Mouse (Mus musculus): ENCODE results near the gene Dhrs9. TPM values are rescaled to one million over a fixed set of nuclear protein-coding genes. Genes with fewer than 3 reads are reported as not detected.
"Not testable (repeated sequence)": the region's sequence is repeated elsewhere in the genome, so short reads cannot be mapped to it uniquely, and the experiment has no call there.

Gene Dhrs9
- not detected for total RNA-seq (2021)
- long read RNA-seq, experiment 1 = 0 reads
- long read RNA-seq, experiment 2 = 0 reads

GRCm38 (mm10) chr2:69380281-69380680 lies at the start of gene Dhrs9:
TSS of gene Dhrs9 (plus strand) at chr2:69380445.
- no peak for DNase-seq
- intact Hi-C loops (cut with DNase I) = no loop called here
- TF ChIP-seq CTCF (IDR thresholded peaks at IDR 0.05) = no peak
- Histone ChIP-seq H3K4me3 (no peak within 1 kb of the TSS), H3K27ac (no peak within 1 kb of the TSS)

DNA sequence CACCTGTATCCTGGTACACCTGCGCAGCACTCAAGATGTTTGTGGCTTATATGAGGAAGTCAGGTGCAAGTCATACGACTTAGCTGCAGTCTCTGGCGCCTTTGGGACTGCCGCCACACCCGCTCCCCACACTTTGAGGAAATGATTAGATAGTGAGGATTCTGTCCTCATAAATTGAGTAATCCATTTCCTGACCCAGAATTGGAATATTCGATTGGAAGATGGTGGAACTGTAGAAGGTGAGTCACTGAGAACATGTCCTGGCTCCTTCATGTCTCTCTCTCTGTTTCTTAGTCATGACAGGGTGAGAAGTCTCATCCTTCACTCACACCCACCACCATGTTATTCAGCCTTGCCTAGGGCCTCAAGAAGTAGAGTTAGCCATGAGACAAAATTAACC lies 48.7 kb upstream of the Dhrs9 start:
- intact Hi-C loops (cut with DNase I); H3K27ac ChIP-seq; H3K4me3 ChIP-seq; DNase-seq: not testable (repeated sequence)

DNA sequence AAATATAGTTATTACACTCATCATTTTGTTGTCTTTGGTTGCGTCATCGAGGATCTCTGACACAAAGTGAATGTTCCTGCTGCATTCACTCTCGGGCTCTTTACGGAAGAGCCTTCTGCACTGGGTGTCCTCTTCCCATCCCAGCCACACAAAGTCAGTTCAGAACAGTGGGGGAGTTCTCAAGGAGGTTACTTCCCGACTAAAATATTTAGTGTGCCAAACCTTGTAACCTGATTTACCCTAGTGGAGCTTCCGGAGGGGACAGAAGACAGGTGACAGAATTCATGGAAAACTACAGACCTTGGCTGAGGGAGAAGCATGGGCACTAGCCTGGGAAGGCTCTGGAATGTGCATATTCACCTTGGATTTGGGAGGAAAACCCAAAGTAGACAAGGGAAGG lies 38.7 kb upstream of the Dhrs9 start:
- H3K4me3 ChIP-seq = no peak overlapping the region
- TF ChIP-seq CTCF (IDR thresholded peaks at IDR 0.05) = no peak
- no peak for DNase-seq

DNA sequence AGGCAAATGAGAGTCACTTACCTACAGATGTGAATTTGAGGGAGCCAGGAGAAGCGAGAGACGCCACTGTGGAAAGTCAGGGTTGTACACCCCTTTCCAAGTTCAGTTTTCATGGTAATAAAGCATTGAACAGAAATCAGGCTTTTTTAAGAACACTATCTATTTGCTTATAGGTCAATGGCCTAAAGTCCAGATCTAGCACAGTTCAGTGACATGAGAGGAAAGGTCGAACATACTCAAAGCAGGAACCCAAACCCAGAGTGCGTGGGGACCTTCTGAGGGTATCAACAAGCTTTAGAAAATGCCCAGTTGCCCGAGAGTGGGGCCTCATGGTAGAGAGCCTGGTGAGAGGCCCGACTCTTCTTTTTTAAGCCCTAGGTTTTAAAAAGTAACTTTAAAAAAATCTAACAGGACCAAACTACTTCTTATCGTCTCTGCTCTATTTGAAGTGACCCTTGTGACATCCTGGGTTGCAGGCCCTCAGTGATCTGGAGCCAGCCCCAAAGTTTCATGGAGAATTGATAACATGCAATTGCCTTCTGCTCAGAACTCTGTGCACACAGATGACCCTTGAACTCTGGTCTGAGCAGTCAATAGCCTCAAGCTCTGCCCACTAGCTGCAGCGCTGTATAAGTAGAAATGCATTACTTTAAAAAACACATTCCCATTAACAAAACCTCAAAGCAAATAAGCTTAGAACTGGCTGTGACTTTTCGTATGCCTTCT lies 37.6 kb upstream of the Dhrs9 start, which contains the start of gene Abcb11:
TSS of gene Abcb11 (minus strand) at position 121 of the 726 bp plus-strand sequence.
- Histone ChIP-seq H3K4me3 (no peak within 1 kb of the TSS), H3K27ac (no peak within 1 kb of the TSS)
- DNase-seq = no peak
- TF ChIP-seq CTCF (IDR thresholded peaks at IDR 0.05) = no peak
- intact Hi-C loops (cut with DNase I) = no loop called here

More for the DNA sequence above, 38.7 kb upstream of the Dhrs9 start:
- no peak overlapping the region for H3K27ac ChIP-seq
- intact Hi-C loops (cut with DNase I) = no loop called here

- intact Hi-C loops (cut with DNase I); H3K4me3 ChIP-seq; DNase-seq; H3K27ac ChIP-seq: not testable (repeated sequence)
Measured at GRCm38 (mm10) chr2:69355402-69355801, 24.8 kb upstream of the Dhrs9 start.

- H3K4me3 ChIP-seq = no peak overlapping the region
- no peak for TF ChIP-seq CTCF (IDR thresholded peaks at IDR 0.05)
- DNase-seq = no peak
- no peak overlapping the region for H3K27ac ChIP-seq
- intact Hi-C loops (cut with DNase I) = no loop called here
Measured at GRCm38 (mm10) chr2:69364831-69365230, 15.4 kb upstream of the Dhrs9 start.

DNA sequence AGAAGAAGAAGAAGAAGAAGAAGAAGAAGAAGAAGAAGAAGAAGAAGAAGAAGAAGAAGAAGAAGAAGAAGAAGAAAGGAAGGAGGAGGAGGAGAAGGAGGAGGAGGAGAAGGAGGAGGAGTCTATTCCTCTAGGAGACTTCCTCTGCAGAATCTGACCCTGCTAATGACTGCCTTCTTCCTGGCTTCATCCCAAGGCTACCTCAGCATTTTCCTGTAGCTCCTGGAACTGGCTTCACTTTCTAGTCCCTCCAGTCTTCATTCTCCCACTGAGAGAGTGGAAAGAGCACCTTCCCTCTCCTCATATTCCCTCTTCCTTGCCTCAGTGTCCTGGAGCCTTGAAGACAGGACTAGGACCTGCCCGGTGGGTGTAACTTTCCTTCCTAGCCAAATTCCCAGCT lies 15.0 kb upstream of the Dhrs9 start:
- intact Hi-C loops (cut with DNase I) = no loop called here
- Histone ChIP-seq H3K27ac (no peak overlapping the region), H3K4me3 (no peak overlapping the region)
- no peak for DNase-seq
- no peak for TF ChIP-seq CTCF (IDR thresholded peaks at IDR 0.05)

DNA sequence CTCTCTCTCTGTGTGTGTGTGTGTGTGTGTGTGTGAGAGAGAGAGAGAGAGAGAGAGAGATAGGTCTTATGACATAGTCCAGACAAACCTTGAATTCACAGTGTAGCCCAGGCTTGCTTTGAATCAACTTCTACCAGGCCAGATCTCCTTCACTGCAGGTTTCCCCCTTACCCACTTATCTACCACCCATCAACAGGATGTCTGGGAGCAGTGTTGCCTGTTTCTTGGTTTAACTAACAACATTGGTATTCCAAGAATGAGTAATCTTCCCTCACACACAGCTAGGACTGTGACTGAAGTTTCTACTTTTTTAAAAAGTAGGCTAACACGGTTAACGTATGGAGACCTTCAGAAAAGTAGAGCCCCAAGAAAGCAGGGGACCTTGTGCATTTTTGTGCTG lies 3.5 kb upstream of the Dhrs9 start:
- Histone ChIP-seq H3K27ac (no peak overlapping the region), H3K4me3 (no peak overlapping the region)
- TF ChIP-seq CTCF (IDR thresholded peaks at IDR 0.05) = no peak
- no peak for DNase-seq
- intact Hi-C loops (cut with DNase I) = no loop called here

DNA sequence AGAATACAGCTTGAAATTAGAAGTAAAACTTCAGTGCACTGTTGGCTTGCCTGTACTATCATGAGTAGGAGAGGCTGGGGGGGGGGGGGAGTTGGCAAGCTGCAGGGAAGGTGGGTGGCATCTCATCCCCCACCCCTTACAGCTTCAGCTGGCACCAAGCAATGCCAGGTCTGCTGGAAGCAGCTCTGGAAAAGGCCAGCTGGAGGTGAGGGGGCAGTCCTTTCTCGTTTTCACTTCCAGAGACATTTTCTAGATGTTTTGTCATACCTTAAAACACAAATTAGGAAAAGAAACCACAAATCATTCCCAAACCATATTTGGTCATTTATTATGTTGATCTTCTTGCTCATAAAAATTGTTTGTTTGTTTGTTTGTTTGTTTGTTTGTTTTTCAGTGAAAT lies 444 bp upstream of the Dhrs9 start:
- no peak overlapping the region for H3K27ac ChIP-seq
- H3K4me3 ChIP-seq = no peak overlapping the region
- intact Hi-C loops (cut with DNase I) = no loop called here
- TF ChIP-seq CTCF (IDR thresholded peaks at IDR 0.05) = no peak
- no peak for DNase-seq

DNA sequence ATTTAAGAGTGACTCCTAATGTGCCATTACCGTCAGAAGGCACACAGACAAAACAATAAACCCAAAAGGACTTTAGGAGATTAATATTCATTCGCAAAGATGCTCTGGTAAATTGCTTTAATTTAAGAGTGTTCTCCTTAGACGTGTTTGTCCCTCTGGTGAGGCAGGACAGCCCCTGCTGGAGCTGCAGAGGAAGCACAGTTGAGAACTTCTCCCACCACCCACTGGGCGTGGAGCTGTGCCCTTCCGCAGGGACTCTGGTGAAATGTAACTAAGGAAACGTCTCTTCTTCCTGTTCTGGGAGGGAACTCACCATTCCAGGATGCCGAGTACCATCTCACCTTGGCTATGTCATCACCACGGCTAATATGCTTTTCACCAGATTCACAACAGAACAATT lies 1.5 kb downstream of the Dhrs9 start:
- no peak; the same call in 1 of the 2 replicates for TF ChIP-seq CTCF (IDR thresholded peaks at IDR 0.05)
- Histone ChIP-seq H3K4me3 (no peak overlapping the region), H3K27ac (no peak overlapping the region)
- intact Hi-C loops (cut with DNase I) = no loop called here
- no peak for DNase-seq

DNA sequence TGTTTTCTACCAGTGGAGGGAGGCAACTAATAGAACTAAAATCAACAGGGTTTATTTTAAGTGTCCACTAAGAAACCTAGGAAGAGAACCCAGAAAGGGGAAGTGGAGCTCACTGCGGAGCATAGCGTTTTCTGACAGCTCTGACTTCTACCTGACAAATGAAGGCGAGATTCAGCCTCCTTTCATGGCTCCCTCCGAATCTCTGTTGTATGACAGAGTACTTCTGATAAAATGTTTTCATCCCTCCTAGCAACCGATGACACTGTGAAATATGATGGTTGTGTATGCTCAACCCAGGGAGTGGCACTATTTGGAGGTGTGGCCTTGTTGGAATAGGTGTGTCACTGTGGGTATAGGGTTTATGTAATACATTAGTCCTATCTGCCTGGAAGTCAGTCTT lies 2.6 kb downstream of the Dhrs9 start:
- no peak for DNase-seq
- TF ChIP-seq CTCF (IDR thresholded peaks at IDR 0.05) = no peak
- Histone ChIP-seq H3K27ac (no peak overlapping the region), H3K4me3 (no peak overlapping the region)
- intact Hi-C loops (cut with DNase I) = no loop called here

- Histone ChIP-seq H3K4me3 (no peak overlapping the region), H3K27ac (no peak overlapping the region)
- TF ChIP-seq CTCF (IDR thresholded peaks at IDR 0.05) = no peak
- no peak for DNase-seq
- intact Hi-C loops (cut with DNase I) = no loop called here
Measured at GRCm38 (mm10) chr2:69386118-69386871, 6.0 kb downstream of the Dhrs9 start.

DNA sequence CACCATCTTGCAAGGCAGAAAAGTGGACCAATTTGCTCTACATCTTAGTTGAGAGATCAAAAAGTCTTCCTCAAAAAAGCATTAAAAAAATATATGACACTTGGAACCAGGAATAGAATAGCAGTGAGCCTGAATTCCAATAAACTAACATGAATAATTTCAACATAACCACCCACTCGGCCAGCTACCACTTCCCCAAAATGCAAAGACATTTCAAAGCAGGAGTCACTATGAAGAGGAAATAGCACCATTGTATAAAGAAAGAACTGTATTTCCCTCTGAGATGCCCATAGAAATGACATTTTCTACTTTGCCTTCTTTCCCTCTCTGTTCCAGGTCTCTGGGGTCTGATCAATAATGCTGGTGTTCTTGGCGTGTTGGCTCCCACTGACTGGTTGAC lies 13.7 kb downstream of the Dhrs9 start:
- TF ChIP-seq CTCF (IDR thresholded peaks at IDR 0.05) = no peak
- intact Hi-C loops (cut with DNase I) = no loop called here
- Histone ChIP-seq H3K27ac (no peak overlapping the region), H3K4me3 (no peak overlapping the region)
- DNase-seq = no peak
